Mouse (Mus musculus): ENCODE results near the gene Tmem179b. TPM values are rescaled to one million over a fixed set of nuclear protein-coding genes. Genes with fewer than 3 reads are reported as not detected.

Gene Tmem179b
- polyA plus RNA-seq, 1 experiment, result 197 TPM

DNA sequence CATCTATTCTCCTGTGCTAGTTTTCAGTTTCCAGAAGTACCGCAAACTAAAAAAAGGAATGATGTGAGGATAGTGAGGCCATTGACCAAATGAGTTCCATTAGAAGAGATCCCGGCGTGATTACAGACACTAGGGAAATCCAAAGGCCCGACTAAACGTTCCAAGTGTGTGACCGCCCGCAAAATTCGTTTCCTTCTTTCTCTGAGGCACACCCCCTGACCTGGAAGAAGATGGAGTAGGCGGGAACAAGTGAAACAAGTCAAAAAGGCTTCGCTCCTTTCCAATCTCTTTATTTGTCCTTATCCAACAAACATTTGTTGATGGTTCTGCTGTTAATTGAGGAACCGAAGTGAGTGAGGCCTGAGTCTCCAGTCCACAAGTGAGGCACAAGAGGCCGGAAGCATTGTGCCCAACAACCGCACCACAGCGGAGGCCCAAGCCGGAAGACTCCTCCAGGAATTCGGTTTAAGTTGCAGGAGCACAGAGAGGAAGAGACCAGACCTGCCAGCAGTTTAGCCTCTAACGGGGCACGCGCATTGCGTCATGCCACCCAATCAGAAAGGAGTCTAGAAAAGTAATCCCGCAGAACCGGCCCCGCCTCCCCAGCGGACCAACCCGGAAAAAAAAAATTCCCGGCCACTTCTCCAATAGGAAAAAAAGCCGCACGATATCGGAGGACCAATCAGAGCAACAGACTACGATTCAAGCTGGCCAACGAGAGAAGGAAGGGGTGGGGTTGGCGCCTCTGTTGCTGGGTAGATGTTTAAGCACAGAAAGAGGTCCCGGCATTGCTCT is 44.7 kb upstream of the Tmem179b start, which contains the start of gene Ttc9c:
Gene Ttc9c (minus strand): TSS at position 533 of the 795 bp plus-strand sequence.
- H3K27me3 ChIP-seq (ENCODE audit: control insufficient read depth, insufficient read depth, low read length), result no peaks in the 10 kb centered on the region
- peaks cover 9% of the 10 kb centered on the region for H3K4me1 ChIP-seq (replicated peaks; ENCODE audit: control insufficient read depth, insufficient read depth, low read length)
- TF ChIP-seq CTCF (IDR thresholded peaks at IDR 0.05; ENCODE audit: borderline replicate concordance, control insufficient read depth, extremely low read depth, insufficient read depth, low read length, poor library complexity) (no peak), POLR2A (IDR thresholded peaks at IDR 0.05; ENCODE audit: control insufficient read depth, extremely low read depth, insufficient read depth, low read length, poor library complexity) (peak; percentile 73)
- peak; percentile 92 for DNase-seq
- WGBS, result under 1% methylated on average over 33 of the region's 33 CpGs
- peaks cover 19% of the 10 kb centered on the region for H3K36me3 ChIP-seq (ENCODE audit: control insufficient read depth, insufficient read depth, low read length)
- H3K27ac ChIP-seq (ENCODE audit: control insufficient read depth, insufficient read depth, low read length), result peak within 1 kb of the TSS; percentile 91
- H3K4me3 ChIP-seq (ENCODE audit: control insufficient read depth, insufficient read depth, low read length), result peak within 1 kb of the TSS; percentile 62

DNA sequence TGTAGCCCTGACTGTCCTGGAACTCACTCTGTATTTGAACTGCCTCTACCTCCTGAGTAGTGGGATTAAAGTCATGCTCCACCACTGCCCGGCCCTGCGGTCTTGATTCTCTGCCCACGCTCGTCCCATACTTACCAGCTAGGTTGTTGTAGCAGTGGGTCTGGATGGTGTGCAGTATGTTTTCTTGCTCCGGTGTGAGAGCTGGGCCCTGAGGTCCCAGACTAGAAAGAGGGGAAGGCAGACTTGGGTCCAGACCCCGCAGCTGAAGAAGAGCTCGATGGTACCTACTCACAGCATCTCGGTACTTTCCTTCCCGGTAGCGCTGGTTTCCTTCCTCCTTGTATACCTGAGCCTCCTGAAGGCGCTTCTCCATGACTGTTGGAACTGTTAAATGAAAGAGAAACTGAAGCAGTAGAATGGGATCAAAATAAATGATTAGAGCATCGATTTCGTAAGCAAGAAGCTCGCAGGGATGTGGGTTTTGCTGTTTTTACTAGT is 44.1 kb upstream of the Tmem179b start:
- Histone ChIP-seq H3K27ac (ENCODE audit: control insufficient read depth, insufficient read depth, low read length) (peak overlapping the region; percentile 48), H3K4me3 (ENCODE audit: control insufficient read depth, insufficient read depth, low read length) (peak overlapping the region; percentile 56), H3K4me1 (replicated peaks; ENCODE audit: control insufficient read depth, insufficient read depth, low read length) (peaks cover 9% of the 10 kb centered on the region), H3K36me3 (ENCODE audit: control insufficient read depth, insufficient read depth, low read length) (peaks cover 16% of the 10 kb centered on the region), H3K27me3 (ENCODE audit: control insufficient read depth, insufficient read depth, low read length) (no peaks in the 10 kb centered on the region)
- TF ChIP-seq POLR2A (IDR thresholded peaks at IDR 0.05; ENCODE audit: control insufficient read depth, extremely low read depth, insufficient read depth, low read length, poor library complexity) (no peak), CTCF (IDR thresholded peaks at IDR 0.05; ENCODE audit: borderline replicate concordance, control insufficient read depth, extremely low read depth, insufficient read depth, low read length, poor library complexity) (0 out of 2 replicates have a peak, but pooled peaks have one; percentile 17)
- no peak for DNase-seq
- 6% methylated on average over 14 of the region's 14 CpGs for WGBS

GRCm38 (mm10) chr19:8817001-8817400 is 42.7 kb upstream of the Tmem179b start:
- H3K4me1 ChIP-seq (replicated peaks; ENCODE audit: control insufficient read depth, insufficient read depth, low read length), result peaks cover 6% of the 10 kb centered on the region
- no peak for DNase-seq
- H3K27me3 ChIP-seq (ENCODE audit: control insufficient read depth, insufficient read depth, low read length), result no peaks in the 10 kb centered on the region
- H3K4me3 ChIP-seq (ENCODE audit: control insufficient read depth, insufficient read depth, low read length), result no peak overlapping the region
- peaks cover 20% of the 10 kb centered on the region for H3K36me3 ChIP-seq (ENCODE audit: control insufficient read depth, insufficient read depth, low read length)
- WGBS, result 84% methylated on average over 3 of the region's 3 CpGs
- TF ChIP-seq CTCF (IDR thresholded peaks at IDR 0.05; ENCODE audit: borderline replicate concordance, control insufficient read depth, extremely low read depth, insufficient read depth, low read length, poor library complexity) (no peak), POLR2A (IDR thresholded peaks at IDR 0.05; ENCODE audit: control insufficient read depth, extremely low read depth, insufficient read depth, low read length, poor library complexity) (no peak)
- no peak overlapping the region for H3K27ac ChIP-seq (ENCODE audit: control insufficient read depth, insufficient read depth, low read length)

- Histone ChIP-seq H3K27me3 (ENCODE audit: control insufficient read depth, insufficient read depth, low read length) (no peaks in the 10 kb centered on the region), H3K27ac (ENCODE audit: control insufficient read depth, insufficient read depth, low read length) (no peak overlapping the region), H3K36me3 (ENCODE audit: control insufficient read depth, insufficient read depth, low read length) (peaks cover 29% of the 10 kb centered on the region), H3K4me1 (replicated peaks; ENCODE audit: control insufficient read depth, insufficient read depth, low read length) (peaks cover 6% of the 10 kb centered on the region), H3K4me3 (ENCODE audit: control insufficient read depth, insufficient read depth, low read length) (no peak overlapping the region)
- DNase-seq, result no peak
- WGBS, result 91% methylated on average over 11 of the region's 11 CpGs
- TF ChIP-seq CTCF (IDR thresholded peaks at IDR 0.05; ENCODE audit: borderline replicate concordance, control insufficient read depth, extremely low read depth, insufficient read depth, low read length, poor library complexity), result no peak
- TF ChIP-seq POLR2A (IDR thresholded peaks at IDR 0.05; ENCODE audit: control insufficient read depth, extremely low read depth, insufficient read depth, low read length, poor library complexity), result no peak
Observed at GRCm38 (mm10) chr19:8815812-8816211, 41.5 kb upstream of the Tmem179b start.

- Histone ChIP-seq H3K4me3 (ENCODE audit: control insufficient read depth, insufficient read depth, low read length) (no peak overlapping the region), H3K36me3 (ENCODE audit: control insufficient read depth, insufficient read depth, low read length) (peaks cover 36% of the 10 kb centered on the region), H3K4me1 (replicated peaks; ENCODE audit: control insufficient read depth, insufficient read depth, low read length) (peaks cover 13% of the 10 kb centered on the region; the same call in 1 of the 2 replicates), H3K27ac (ENCODE audit: control insufficient read depth, insufficient read depth, low read length) (no peak overlapping the region), H3K27me3 (ENCODE audit: control insufficient read depth, insufficient read depth, low read length) (no peaks in the 10 kb centered on the region)
- TF ChIP-seq CTCF (IDR thresholded peaks at IDR 0.05; ENCODE audit: borderline replicate concordance, control insufficient read depth, extremely low read depth, insufficient read depth, low read length, poor library complexity), result no peak
- TF ChIP-seq POLR2A (IDR thresholded peaks at IDR 0.05; ENCODE audit: control insufficient read depth, extremely low read depth, insufficient read depth, low read length, poor library complexity), result no peak
- 89% methylated on average over 5 of the region's 5 CpGs for WGBS
- no peak for DNase-seq
Observed at GRCm38 (mm10) chr19:8806810-8807209, 32.5 kb upstream of the Tmem179b start.

GRCm38 (mm10) chr19:8803879-8804660 is 29.8 kb upstream of the Tmem179b start:
- DNase-seq, result no peak
- Histone ChIP-seq H3K27ac (ENCODE audit: control insufficient read depth, insufficient read depth, low read length) (no peak overlapping the region), H3K27me3 (ENCODE audit: control insufficient read depth, insufficient read depth, low read length) (no peaks in the 10 kb centered on the region), H3K4me1 (replicated peaks; ENCODE audit: control insufficient read depth, insufficient read depth, low read length) (peaks cover 13% of the 10 kb centered on the region; the same call in 1 of the 2 replicates), H3K36me3 (ENCODE audit: control insufficient read depth, insufficient read depth, low read length) (peaks cover 16% of the 10 kb centered on the region; the same call in 1 of the 2 replicates), H3K4me3 (ENCODE audit: control insufficient read depth, insufficient read depth, low read length) (no peak overlapping the region)
- 80% methylated on average over 11 of the region's 11 CpGs for WGBS
- TF ChIP-seq POLR2A (IDR thresholded peaks at IDR 0.05; ENCODE audit: control insufficient read depth, extremely low read depth, insufficient read depth, low read length, poor library complexity) (no peak), CTCF (IDR thresholded peaks at IDR 0.05; ENCODE audit: borderline replicate concordance, control insufficient read depth, extremely low read depth, insufficient read depth, low read length, poor library complexity) (no peak)

Measured in thymus, adult 2 months (tissue).